Mouse (Mus musculus) lung, adult 2 months (tissue): ENCODE results near the gene Lpar6.

ENCODE experiments used
- CTCF ChIP-seq: fragments of 200-500 bp; IDR thresholded peaks from 2 replicates; pipeline ENCODE4 v1.5.1; 2011; ENCODE audit warnings: mild to moderate bottlenecking, low read length, control low read depth; ENCODE audit not compliant: insufficient read depth
- POLR2A ChIP-seq: fragments of 200-500 bp; IDR thresholded peaks from 2 replicates; pipeline ENCODE4 v1.6.1; 2011; ENCODE audit warnings: low read depth, mild to moderate bottlenecking, control low read depth, low read length, borderline replicate concordance; ENCODE audit errors: extremely low read depth

- no peak for TF ChIP-seq CTCF
- TF ChIP-seq POLR2A: no peak
Observed at GRCm38 (mm10) chr14:73250056-73250455, 12.4 kb downstream of the Lpar6 start.
